Mouse (Mus musculus): Measurements from ENCODE around the gene Cx3cl1.

DNA sequence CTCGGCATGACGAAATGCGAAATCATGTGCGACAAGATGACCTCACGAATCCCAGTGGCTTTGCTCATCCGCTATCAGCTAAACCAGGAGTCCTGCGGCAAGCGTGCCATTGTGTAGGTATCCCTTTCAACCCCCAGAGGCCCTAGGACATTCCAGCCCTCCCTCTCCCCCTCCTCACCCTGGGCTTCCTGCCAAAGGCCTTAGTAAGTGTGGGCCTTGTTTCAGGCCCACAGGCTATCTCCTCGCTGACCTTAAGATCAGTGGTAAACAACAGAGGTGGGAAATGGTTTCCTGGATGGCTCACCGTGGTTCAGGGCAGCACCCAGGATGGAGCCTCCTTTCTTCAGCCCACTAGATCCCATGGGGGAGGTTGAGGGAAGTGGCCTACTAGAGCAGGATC is 6.2 kb downstream of the Cx3cl1 start:
- TF ChIP-seq CTCF (IDR thresholded peaks at IDR 0.05; ENCODE audit: borderline replicate concordance, control insufficient read depth, extremely low read depth, insufficient read depth, low read length, poor library complexity) (no peak), POLR2A (IDR thresholded peaks at IDR 0.05; ENCODE audit: control insufficient read depth, extremely low read depth, insufficient read depth, low read length, poor library complexity) (no peak)
